Mouse (Mus musculus) liver, embryonic 15.5 days (tissue): Measurements from ENCODE around the gene Tmem130. TPM values are rescaled to one million over a fixed set of nuclear protein-coding genes. Genes with fewer than 3 reads are reported as not detected.

Experiments
- ATAC-seq: fragments of 200-750 bp; cut with Nextera tagmentation; 2 replicates; pipeline ENCODE4 v1.8.0; 2017; ENCODE audit warnings: moderate number of reproducible peaks, mild to moderate bottlenecking, moderate library complexity; ENCODE audit not compliant: insufficient read depth
- H3K27ac ChIP-seq: fragments of 300-500 bp; sonication (generic); replicated peaks from 2 replicates; pipeline ENCODE4 v1.5.1; 2015; ENCODE audit warnings: mild to moderate bottlenecking, inconsistent platforms
- H3K27me3 ChIP-seq: fragments of 300-500 bp; sonication (generic); 2 replicates; pipeline ENCODE4 v1.6.1; 2015; ENCODE audit warnings: mild to moderate bottlenecking, inconsistent platforms
- H3K36me3 ChIP-seq: fragments of 300-500 bp; sonication (generic); replicated peaks from 2 replicates; pipeline ENCODE4 v1.6.1; 2015; ENCODE audit warnings: moderate library complexity, mild to moderate bottlenecking, inconsistent platforms
- H3K4me1 ChIP-seq: fragments of 300-500 bp; sonication (generic); replicated peaks from 2 replicates; pipeline ENCODE4 v1.6.1; 2015; ENCODE audit warnings: inconsistent platforms
- H3K4me2 ChIP-seq: fragments of 300-500 bp; sonication (generic); 2 replicates; pipeline ENCODE4 v1.6.1; 2015; ENCODE audit warnings: moderate library complexity, mild to moderate bottlenecking, inconsistent platforms
- H3K4me3 ChIP-seq: fragments of 300-500 bp; sonication (generic); replicated peaks from 2 replicates; pipeline ENCODE4 v1.5.1; 2015; ENCODE audit warnings: mild to moderate bottlenecking, inconsistent platforms
- H3K9ac ChIP-seq: fragments of 300-500 bp; sonication (generic); 2 replicates; pipeline ENCODE4 v1.6.1; 2015; ENCODE audit warnings: moderate library complexity, mild to moderate bottlenecking, inconsistent platforms
- H3K9me3 ChIP-seq: fragments of 300-500 bp; sonication (generic); replicated peaks from 2 replicates; pipeline ENCODE4 v1.6.1; 2016; ENCODE audit warnings: inconsistent platforms
- WGBS: fragments of 180-500 bp; shearing (Covaris S2); methylation state at CpG from one replicate; pipeline ENCODE4 v1.1.7; 2015; ENCODE audit warnings: mixed read lengths; ENCODE audit not compliant: insufficient replicate concordance; 5-methylcytosine and 5-hydroxymethylcytosine counted together
- polyA plus RNA-seq: library from polyadenylated mRNA; unstranded; fragments of >200 nt; fragmentation: Nextera tagmentation; extraction: Ambion mirVana; gene quantifications from 2 replicates; pipeline ENCODE4 v1.2.1, GENCODE M21; 2015

The Tmem130 gene
- polyA plus RNA-seq: 0.41 and 0.69 TPM in 2 replicates

GRCm38 (mm10) chr5:144761161-144761868, at the start of gene Tmem130:
TSS of gene Tmem130 (minus strand) at chr5:144761818.
- Histone ChIP-seq H3K27me3 (peaks cover 47% of the 10 kb centered on the region), H3K36me3 (no peaks in the 10 kb centered on the region), H3K9ac (no peak within 1 kb of the TSS), H3K4me1 (no peaks in the 10 kb centered on the region), H3K4me2 (peak within 1 kb of the TSS; percentile 45), H3K9me3 (no peaks in the 10 kb centered on the region), H3K4me3 (no peak within 1 kb of the TSS), H3K27ac (no peak within 1 kb of the TSS)
- no peak; the same call in 1 of the 2 replicates for ATAC-seq
- WGBS: 3% methylated on average over 38 of the region's 38 CpGs

DNA sequence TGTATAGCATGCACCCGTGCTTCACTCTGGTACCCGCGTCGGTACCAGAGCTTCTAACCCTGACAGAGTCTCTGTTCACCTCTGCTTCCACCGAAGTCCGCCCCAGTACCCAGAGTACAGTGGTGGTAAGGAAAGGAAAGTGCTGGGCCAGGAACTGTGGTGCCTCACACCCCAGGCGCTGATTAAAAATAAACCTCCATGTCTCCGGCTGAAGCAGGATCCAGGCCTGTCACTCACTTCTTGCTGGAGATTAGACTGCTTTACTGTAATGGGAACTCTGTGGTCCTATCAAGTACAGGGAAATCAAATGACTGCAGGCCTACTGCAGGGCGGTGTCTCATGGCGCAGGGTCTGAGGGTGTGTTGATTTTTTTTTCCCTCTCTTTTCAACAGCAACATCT, 45.3 kb upstream of the Tmem130 start:
- WGBS: 81% methylated on average over 10 of the region's 10 CpGs
- Histone ChIP-seq H3K4me2 (no peak overlapping the region), H3K27me3 (no peaks in the 10 kb centered on the region), H3K9me3 (no peaks in the 10 kb centered on the region), H3K4me3 (no peak overlapping the region), H3K9ac (no peak overlapping the region), H3K27ac (no peak overlapping the region), H3K4me1 (no peaks in the 10 kb centered on the region; the same call in 1 of the 2 replicates), H3K36me3 (peaks cover 97% of the 10 kb centered on the region)
- ATAC-seq: no peak

DNA sequence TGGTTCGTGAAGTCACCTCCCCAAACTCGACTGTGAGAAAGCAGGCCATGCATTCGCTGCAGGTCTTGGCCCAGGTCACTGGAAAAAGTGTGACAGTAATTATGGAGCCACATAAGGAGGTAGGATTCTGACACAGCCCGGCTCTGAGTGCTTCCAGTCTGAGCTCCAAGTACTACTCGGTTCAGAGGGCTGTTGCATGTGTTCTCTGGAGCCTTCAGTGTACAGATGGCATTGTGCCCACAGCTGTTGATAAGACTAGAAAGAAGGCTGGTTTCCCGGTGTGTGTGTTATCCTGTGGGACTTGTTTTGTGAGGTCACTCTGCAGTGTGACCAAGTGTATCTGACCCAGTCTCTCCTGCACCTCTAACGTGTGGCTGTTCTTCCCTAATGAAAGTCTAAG, 42.6 kb upstream of the Tmem130 start:
- no peak overlapping the region for H3K4me2 ChIP-seq
- H3K9ac ChIP-seq: no peak overlapping the region
- WGBS: 69% methylated on average over 7 of the region's 7 CpGs
- ATAC-seq: no peak
- no peak overlapping the region for H3K4me3 ChIP-seq
- H3K36me3 ChIP-seq: peaks cover 98% of the 10 kb centered on the region
- H3K27me3 ChIP-seq: no peaks in the 10 kb centered on the region
- H3K9me3 ChIP-seq: no peaks in the 10 kb centered on the region
- H3K27ac ChIP-seq: no peak overlapping the region
- no peaks in the 10 kb centered on the region; the same call in 1 of the 2 replicates for H3K4me1 ChIP-seq

DNA sequence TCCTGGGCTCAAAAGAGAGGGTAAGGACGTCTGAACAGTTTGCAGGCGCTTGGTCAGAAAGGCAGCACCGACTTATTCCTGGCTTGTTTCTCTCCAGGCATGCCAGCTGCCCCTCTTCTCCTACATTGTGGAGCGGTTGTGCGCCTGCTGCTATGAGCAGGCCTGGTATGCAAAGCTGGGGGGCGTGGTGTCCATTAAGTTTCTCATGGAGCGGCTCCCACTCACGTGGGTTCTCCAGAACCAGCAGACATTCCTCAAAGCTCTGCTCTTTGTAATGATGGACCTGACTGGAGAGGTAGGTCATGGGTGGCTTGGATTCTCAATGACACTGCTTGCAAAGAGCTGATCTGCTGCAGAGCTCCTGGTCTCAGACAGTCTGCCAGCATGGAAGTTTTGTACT, 41.4 kb upstream of the Tmem130 start:
- 73% methylated on average over 8 of the region's 8 CpGs for WGBS
- Histone ChIP-seq H3K36me3 (peaks cover 97% of the 10 kb centered on the region), H3K27me3 (no peaks in the 10 kb centered on the region), H3K9me3 (no peaks in the 10 kb centered on the region), H3K4me1 (no peaks in the 10 kb centered on the region; the same call in 1 of the 2 replicates), H3K4me3 (no peak overlapping the region), H3K9ac (no peak overlapping the region), H3K27ac (no peak overlapping the region), H3K4me2 (no peak overlapping the region)
- no peak for ATAC-seq

DNA sequence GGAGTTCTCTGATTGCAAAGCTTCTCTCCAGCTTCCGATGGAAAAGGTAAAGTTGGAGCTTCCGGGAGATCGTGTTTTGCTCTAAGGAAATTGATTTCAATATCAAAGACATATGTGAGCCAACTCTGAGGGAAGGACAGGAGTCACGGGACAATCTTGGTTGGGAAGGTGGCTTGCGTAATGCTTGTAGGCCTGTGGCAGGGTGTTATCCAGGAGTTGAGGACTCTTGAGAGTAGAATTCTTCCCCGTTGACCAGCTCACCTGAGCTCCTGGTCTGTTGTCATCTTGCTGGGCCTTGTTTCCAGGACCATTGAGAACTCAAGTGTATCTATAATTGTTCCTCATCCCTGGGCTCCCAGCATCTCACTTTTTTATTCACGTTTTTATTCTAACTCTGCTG, 35.5 kb upstream of the Tmem130 start:
- Histone ChIP-seq H3K9me3 (no peaks in the 10 kb centered on the region), H3K4me3 (no peak overlapping the region), H3K9ac (no peak overlapping the region), H3K4me2 (no peak overlapping the region), H3K36me3 (peaks cover 97% of the 10 kb centered on the region), H3K27ac (no peak overlapping the region), H3K4me1 (no peaks in the 10 kb centered on the region), H3K27me3 (no peaks in the 10 kb centered on the region)
- ATAC-seq: no peak
- 82% methylated on average over 7 of the region's 7 CpGs for WGBS

DNA sequence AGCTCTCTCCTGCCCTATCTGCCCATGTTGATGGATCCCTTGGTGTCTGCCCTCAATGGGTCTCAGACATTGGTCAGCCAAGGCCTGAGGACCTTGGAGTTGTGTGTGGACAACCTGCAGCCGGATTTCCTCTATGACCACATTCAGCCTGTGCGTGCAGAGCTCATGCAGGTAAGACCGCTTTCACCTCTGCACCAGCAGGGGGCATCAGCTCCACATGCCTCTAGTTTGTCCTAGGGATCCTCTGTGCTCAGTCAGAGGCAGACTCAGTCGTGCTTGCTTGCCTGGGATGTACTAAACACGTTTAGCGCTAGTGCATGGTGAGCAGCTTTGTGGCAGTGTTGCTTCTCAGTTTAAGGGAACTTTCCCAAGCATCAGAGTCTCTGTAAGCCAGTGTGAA, 33.1 kb upstream of the Tmem130 start:
- no peak for ATAC-seq
- Histone ChIP-seq H3K9ac (no peak overlapping the region), H3K4me2 (no peak overlapping the region), H3K4me1 (no peaks in the 10 kb centered on the region), H3K9me3 (no peaks in the 10 kb centered on the region), H3K36me3 (peaks cover 97% of the 10 kb centered on the region), H3K27ac (no peak overlapping the region), H3K4me3 (no peak overlapping the region), H3K27me3 (no peaks in the 10 kb centered on the region)
- 68% methylated on average over 6 of the region's 6 CpGs for WGBS

DNA sequence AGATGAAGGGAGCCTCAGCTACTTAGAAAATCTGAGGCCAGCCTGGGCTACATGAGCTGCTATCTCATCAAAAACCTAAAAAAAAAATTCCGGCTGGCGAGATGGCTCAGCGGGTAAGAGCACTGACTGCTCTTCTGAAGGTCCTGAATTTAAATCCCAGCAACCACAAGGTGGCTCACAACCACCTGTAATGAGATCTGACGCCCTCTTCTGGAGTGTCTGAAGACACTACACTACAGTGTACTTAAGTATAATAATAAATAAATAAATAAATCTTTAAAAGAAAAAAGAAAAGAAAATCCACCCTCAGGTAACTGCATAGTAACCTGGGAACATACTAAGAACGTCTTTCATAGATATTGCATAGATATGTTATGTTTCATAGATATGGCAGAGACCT, 31.8 kb upstream of the Tmem130 start:
- H3K9ac ChIP-seq: no peak overlapping the region
- no peak overlapping the region for H3K4me3 ChIP-seq
- ATAC-seq: no peak
- H3K27ac ChIP-seq: no peak overlapping the region
- H3K36me3 ChIP-seq: peaks cover 98% of the 10 kb centered on the region
- no peak overlapping the region for H3K4me2 ChIP-seq
- H3K27me3 ChIP-seq: no peaks in the 10 kb centered on the region
- no peaks in the 10 kb centered on the region for H3K4me1 ChIP-seq
- 71% methylated on average over 5 of the region's 5 CpGs for WGBS
- no peaks in the 10 kb centered on the region for H3K9me3 ChIP-seq

GRCm38 (mm10) chr5:144786464-144786863, 24.8 kb upstream of the Tmem130 start:
- Histone ChIP-seq H3K27me3 (no peaks in the 10 kb centered on the region), H3K9me3 (no peaks in the 10 kb centered on the region), H3K9ac (no peak overlapping the region), H3K4me3 (no peak overlapping the region), H3K4me2 (no peak overlapping the region), H3K36me3 (peaks cover 95% of the 10 kb centered on the region), H3K27ac (no peak overlapping the region), H3K4me1 (no peaks in the 10 kb centered on the region)
- ATAC-seq: no peak
- WGBS: 86% methylated on average over 18 of the region's 18 CpGs

- Histone ChIP-seq H3K4me3 (no peak overlapping the region), H3K4me2 (no peak overlapping the region), H3K9me3 (no peaks in the 10 kb centered on the region), H3K36me3 (peaks cover 82% of the 10 kb centered on the region), H3K27ac (no peak overlapping the region), H3K4me1 (no peaks in the 10 kb centered on the region), H3K27me3 (no peaks in the 10 kb centered on the region), H3K9ac (no peak overlapping the region)
- 80% methylated on average over 8 of the region's 8 CpGs for WGBS
- ATAC-seq: no peak
Measured at GRCm38 (mm10) chr5:144780654-144781053, 19.0 kb upstream of the Tmem130 start.

GRCm38 (mm10) chr5:144773231-144773630, 11.6 kb upstream of the Tmem130 start:
- Histone ChIP-seq H3K4me2 (no peak overlapping the region), H3K36me3 (peaks cover 38% of the 10 kb centered on the region), H3K4me1 (peaks cover 27% of the 10 kb centered on the region), H3K4me3 (no peak overlapping the region), H3K9me3 (no peaks in the 10 kb centered on the region), H3K27ac (no peak overlapping the region), H3K9ac (no peak overlapping the region), H3K27me3 (no peaks in the 10 kb centered on the region)
- WGBS: 75% methylated on average over 6 of the region's 6 CpGs
- no peak for ATAC-seq

- H3K4me1 ChIP-seq: peaks cover 30% of the 10 kb centered on the region
- peak overlapping the region; percentile 87 for H3K9ac ChIP-seq
- no peak for ATAC-seq
- WGBS: 13% methylated on average over 8 of the region's 8 CpGs
- peak overlapping the region; percentile 93 for H3K4me2 ChIP-seq
- peaks cover 7% of the 10 kb centered on the region; the same call in 1 of the 2 replicates for H3K27me3 ChIP-seq
- H3K9me3 ChIP-seq: no peaks in the 10 kb centered on the region
- peak overlapping the region; percentile 87; the same call in 1 of the 2 replicates for H3K27ac ChIP-seq
- H3K4me3 ChIP-seq: peak overlapping the region; percentile 91
- peaks cover 20% of the 10 kb centered on the region for H3K36me3 ChIP-seq
Measured at GRCm38 (mm10) chr5:144769067-144769482, 7.5 kb upstream of the Tmem130 start.
